ENCODE assay signal across 21 mouse cellular contexts in genomic region chr3:105916455-105916854, GRCm38 (mm10). TPM values are rescaled to one million over a fixed set of nuclear protein-coding genes. Genes with fewer than 3 reads are reported as not detected.
"Had no signal": no experiment of that assay in that cellular context is flagged by ENCODE, and none has a peak within 500 bp of the region (broad histone marks: within the 10 kb centered on the region; RNA-seq: fewer than 3 reads in every experiment).

No protein-coding gene starts in this region.

RNA-seq across cellular contexts. Expression of gene Tmigd3, which starts 45.8 kb away (rescaled TPM):
- total RNA-seq: heart, postnatal 10 days; heart, postnatal 25 days; hematopoietic stem cell, adult 5-6 weeks; hindbrain, postnatal 0 days; layer of hippocampus, postnatal 25 days; layer of hippocampus, postnatal 36 days; left cerebral cortex, adult 18-20 months had no signal
- polyA plus RNA-seq: hindbrain, embryonic 10.5 days; hindbrain, embryonic 11.5 days; hindbrain, embryonic 12.5 days; hindbrain, embryonic 13.5 days; hindbrain, embryonic 14.5 days; hindbrain, embryonic 15.5 days; hindbrain, embryonic 16.5 days; hindbrain, postnatal 0 days; inflammation-experienced regulatory T-cells, adult 6 months; kidney, embryonic 15.5 days; kidney, embryonic 16.5 days had no signal

RNA-seq across cellular contexts. Expression of gene Adora3, which starts 45.8 kb away (rescaled TPM):
- total RNA-seq: heart, postnatal 4 days; hematopoietic stem cell, adult 5-6 weeks had no signal
- polyA plus RNA-seq: heart, embryonic 10.5 days; heart, embryonic 14.5 days; hindbrain, embryonic 12.5 days; intestine, embryonic 14.5 days; kidney, embryonic 15.5 days; kidney, embryonic 16.5 days had no signal
